Mouse (Mus musculus) ES-Bruce4 (cell line): Measurements from ENCODE around the gene Pnmal1. TPM values are rescaled to one million over a fixed set of nuclear protein-coding genes. Genes with fewer than 3 reads are reported as not detected.

Experiments used
- H3K27ac ChIP-seq: 2 replicates; pipeline ENCODE4 v1.5.1; 2012; ENCODE audit warnings: low read length, inconsistent platforms; ENCODE audit not compliant: insufficient read depth
- H3K27me3 ChIP-seq: 2 replicates; pipeline ENCODE4 v1.6.1; 2012; ENCODE audit warnings: mild to moderate bottlenecking, low read length, inconsistent platforms; ENCODE audit not compliant: control insufficient read depth, poor library complexity, insufficient read depth, severe bottlenecking
- H3K36me3 ChIP-seq: 2 replicates; pipeline ENCODE4 v1.6.1; 2012; ENCODE audit warnings: inconsistent platforms, mild to moderate bottlenecking, low read length, moderate library complexity; ENCODE audit not compliant: control insufficient read depth, poor library complexity, insufficient read depth, severe bottlenecking
- H3K4me1 ChIP-seq: one replicate; pipeline ENCODE4 v1.8.1; 2011; ENCODE audit warnings: low read length; ENCODE audit not compliant: control insufficient read depth, insufficient read depth
- H3K4me3 ChIP-seq: 2 replicates; pipeline ENCODE4 v1.5.1; 2011; ENCODE audit warnings: low read depth, mild to moderate bottlenecking, low read length
- H3K9ac ChIP-seq: 2 replicates; pipeline ENCODE4 v1.6.1; 2012; ENCODE audit warnings: low read depth, mild to moderate bottlenecking, inconsistent platforms; ENCODE audit not compliant: poor library complexity, severe bottlenecking
- H3K9me3 ChIP-seq: replicated peaks from 2 replicates; pipeline ENCODE4 v1.6.1; 2012; ENCODE audit warnings: mild to moderate bottlenecking, low read length, inconsistent platforms; ENCODE audit not compliant: control insufficient read depth, poor library complexity, insufficient read depth, severe bottlenecking
- CTCF ChIP-seq: IDR thresholded peaks from one replicate; pipeline ENCODE4 v1.8.1; 2011; ENCODE audit warnings: low read depth, low read length
- EP300 ChIP-seq: IDR thresholded peaks from 2 replicates; pipeline ENCODE4 v1.6.1; 2011; ENCODE audit warnings: low read depth, low read length; ENCODE audit not compliant: insufficient read depth
- POLR2A ChIP-seq: IDR thresholded peaks from one replicate; pipeline ENCODE4 v1.8.1; 2011; ENCODE audit warnings: low read length; ENCODE audit not compliant: insufficient read depth
- polyA plus RNA-seq: library from polyadenylated mRNA; stranded (reverse); fragments of >200 nt; gene quantifications from 2 replicates; pipeline ENCODE4 v1.2.4, GENCODE M21; 2011; ENCODE audit warnings: low read depth; ENCODE audit not compliant: missing spikeins, insufficient read depth, insufficient read length

Pnmal1 gene
- polyA plus RNA-seq, 1 experiment, result not detected

DNA sequence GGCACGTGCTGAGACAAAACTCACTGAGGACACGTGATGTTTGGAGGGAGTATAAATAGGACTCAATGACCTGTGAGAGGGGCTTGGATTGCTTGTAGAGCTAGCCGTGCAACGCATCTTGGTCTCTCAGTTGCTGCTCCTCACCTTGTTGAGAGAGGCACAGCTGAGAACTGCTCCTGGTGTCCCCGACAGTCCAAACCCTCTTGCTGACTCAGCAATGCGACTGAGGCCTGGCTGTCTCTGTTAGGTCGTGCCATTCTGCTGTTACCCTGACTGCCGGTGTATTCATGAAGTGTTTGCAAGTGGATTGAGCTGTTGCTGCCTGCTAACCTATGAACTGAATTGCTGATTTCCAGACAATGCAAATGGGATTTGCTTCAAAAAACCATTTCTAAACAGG lies 16.8 kb downstream of the Pnmal1 start:
- H3K4me1 ChIP-seq, result no peaks in the 10 kb centered on the region
- no peak overlapping the region for H3K9ac ChIP-seq
- H3K9me3 ChIP-seq, result no peaks in the 10 kb centered on the region
- H3K4me3 ChIP-seq, result no peak overlapping the region
- no peaks in the 10 kb centered on the region for H3K36me3 ChIP-seq
- no peaks in the 10 kb centered on the region for H3K27me3 ChIP-seq
- no peak overlapping the region for H3K27ac ChIP-seq
- TF ChIP-seq EP300 (no peak), CTCF (no peak), POLR2A (no peak)

GRCm38 (mm10) chr7:16978173-16978572 lies 18.7 kb downstream of the Pnmal1 start:
- Histone ChIP-seq H3K27ac (no peak overlapping the region), H3K9me3 (no peaks in the 10 kb centered on the region), H3K27me3 (no peaks in the 10 kb centered on the region), H3K36me3 (no peaks in the 10 kb centered on the region), H3K9ac (no peak overlapping the region), H3K4me3 (no peak overlapping the region), H3K4me1 (no peaks in the 10 kb centered on the region)
- TF ChIP-seq POLR2A (no peak), CTCF (no peak), EP300 (no peak)

DNA sequence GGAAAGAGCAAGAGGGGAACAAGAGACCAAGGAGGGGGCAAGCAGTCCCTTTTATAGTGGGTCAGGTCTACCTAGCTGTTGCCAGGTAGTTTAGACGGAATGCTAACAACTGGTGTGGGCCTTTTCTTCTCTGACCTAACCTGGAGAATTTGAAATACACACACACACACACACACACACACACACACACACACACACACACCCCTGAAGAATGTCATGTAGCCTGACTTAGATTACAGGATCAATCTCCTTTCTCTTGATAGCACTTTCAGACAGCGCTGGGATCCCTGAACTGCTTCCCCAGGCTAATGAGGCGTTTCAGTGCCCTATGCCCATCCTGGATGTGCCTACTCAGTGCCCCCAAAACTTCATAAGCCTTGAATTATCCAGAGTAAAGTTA lies 19.1 kb downstream of the Pnmal1 start:
- no peaks in the 10 kb centered on the region for H3K4me1 ChIP-seq
- TF ChIP-seq CTCF (no peak), EP300 (no peak), POLR2A (no peak)
- no peak overlapping the region for H3K4me3 ChIP-seq
- H3K27me3 ChIP-seq, result no peaks in the 10 kb centered on the region
- no peaks in the 10 kb centered on the region for H3K36me3 ChIP-seq
- no peaks in the 10 kb centered on the region for H3K9me3 ChIP-seq
- no peak overlapping the region for H3K27ac ChIP-seq
- H3K9ac ChIP-seq, result no peak overlapping the region

DNA sequence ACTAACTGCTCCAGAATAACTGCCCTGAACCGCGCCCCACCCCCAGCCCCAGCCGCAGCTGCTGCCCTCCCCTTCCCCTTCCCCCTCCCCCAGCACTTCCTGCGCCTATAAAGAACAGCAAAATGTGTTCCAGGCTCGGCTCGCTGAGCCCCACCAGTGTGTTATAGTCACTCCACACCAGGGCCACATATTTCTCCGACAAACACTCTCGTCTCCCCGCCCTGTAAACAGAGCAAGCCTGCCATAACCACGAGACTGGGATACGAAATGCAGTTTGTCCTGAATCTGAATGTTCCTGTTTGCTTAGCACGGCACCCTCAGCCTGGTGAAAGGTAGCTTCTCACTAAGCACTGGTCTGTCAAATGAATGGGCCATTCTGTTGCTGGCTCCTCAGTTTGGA lies 20.9 kb downstream of the Pnmal1 start:
- Histone ChIP-seq H3K36me3 (no peaks in the 10 kb centered on the region), H3K4me3 (peak overlapping the region; percentile 56), H3K4me1 (no peaks in the 10 kb centered on the region), H3K9me3 (no peaks in the 10 kb centered on the region), H3K27ac (no peak overlapping the region), H3K9ac (peak overlapping the region; percentile 2; the same call in 1 of the 2 replicates), H3K27me3 (no peaks in the 10 kb centered on the region)
- TF ChIP-seq CTCF, result no peak

DNA sequence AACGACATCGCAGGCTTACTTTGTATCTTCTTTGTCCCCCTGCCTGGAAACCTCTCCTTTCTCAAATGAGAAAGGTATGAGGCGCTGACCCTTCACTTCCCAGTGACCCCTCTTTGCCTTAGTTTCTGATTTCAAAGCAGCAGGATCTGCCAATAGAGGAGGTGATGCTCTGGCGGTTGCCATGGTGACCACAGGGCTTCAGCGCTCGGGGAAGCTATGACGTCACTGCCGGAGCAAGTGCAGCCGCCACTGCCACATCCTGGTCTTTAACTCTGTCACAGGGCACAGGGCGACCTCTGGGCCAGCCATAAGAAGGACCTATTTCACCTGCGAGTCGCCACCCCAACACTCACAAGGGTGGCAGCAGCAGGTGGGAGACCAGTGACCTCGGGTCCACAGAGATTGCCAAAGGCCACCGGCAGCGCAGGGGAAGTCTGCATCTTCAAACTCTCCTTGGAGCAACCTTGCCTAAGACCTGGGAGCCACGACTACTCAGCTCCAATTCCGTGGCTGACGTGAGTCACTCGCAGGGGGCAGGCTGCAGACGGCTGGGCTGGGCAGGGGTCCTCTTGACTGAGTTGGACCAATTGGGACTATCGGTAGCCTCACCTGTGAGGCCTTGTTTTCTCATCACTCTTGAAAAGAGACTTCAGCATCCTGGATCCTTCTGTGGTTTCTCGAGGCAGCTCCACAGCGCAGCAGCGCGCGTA lies 23.5 kb downstream of the Pnmal1 start, which contains the start of gene Gm42372:
TSS of gene Gm42372 (plus strand) at position 228 of the 710 bp plus-strand sequence.
- Histone ChIP-seq H3K4me1 (no peaks in the 10 kb centered on the region), H3K36me3 (no peaks in the 10 kb centered on the region), H3K27me3 (no peaks in the 10 kb centered on the region), H3K27ac (no peak within 1 kb of the TSS), H3K9me3 (no peaks in the 10 kb centered on the region), H3K9ac (no peak within 1 kb of the TSS), H3K4me3 (peak within 1 kb of the TSS; percentile 44)
- TF ChIP-seq EP300, result no peak
- no peak for TF ChIP-seq POLR2A
- TF ChIP-seq CTCF, result no peak

- Histone ChIP-seq H3K9ac (no peak overlapping the region), H3K36me3 (no peaks in the 10 kb centered on the region), H3K4me1 (peaks cover 3% of the 10 kb centered on the region), H3K4me3 (no peak overlapping the region), H3K9me3 (no peaks in the 10 kb centered on the region), H3K27ac (no peak overlapping the region), H3K27me3 (no peaks in the 10 kb centered on the region)
- TF ChIP-seq EP300 (no peak), CTCF (no peak), POLR2A (no peak)
Observed at GRCm38 (mm10) chr7:16987541-16988149, 28.2 kb downstream of the Pnmal1 start.
